Mouse (Mus musculus) embryonic fibroblast, embryonic 13.5 days (primary cell): ENCODE data around the gene Tspear.

Experiments used
- CTCF ChIP-seq: IDR thresholded peaks from 2 replicates; pipeline ENCODE4 v1.5.1; 2011; ENCODE audit warnings: mild to moderate bottlenecking, control low read depth, low read length, moderate library complexity, borderline replicate concordance; ENCODE audit not compliant: insufficient read depth
- POLR2A ChIP-seq: IDR thresholded peaks from 2 replicates; pipeline ENCODE4 v1.6.1; 2011; ENCODE audit warnings: low read depth, mild to moderate bottlenecking, control low read depth, low read length, moderate library complexity

DNA sequence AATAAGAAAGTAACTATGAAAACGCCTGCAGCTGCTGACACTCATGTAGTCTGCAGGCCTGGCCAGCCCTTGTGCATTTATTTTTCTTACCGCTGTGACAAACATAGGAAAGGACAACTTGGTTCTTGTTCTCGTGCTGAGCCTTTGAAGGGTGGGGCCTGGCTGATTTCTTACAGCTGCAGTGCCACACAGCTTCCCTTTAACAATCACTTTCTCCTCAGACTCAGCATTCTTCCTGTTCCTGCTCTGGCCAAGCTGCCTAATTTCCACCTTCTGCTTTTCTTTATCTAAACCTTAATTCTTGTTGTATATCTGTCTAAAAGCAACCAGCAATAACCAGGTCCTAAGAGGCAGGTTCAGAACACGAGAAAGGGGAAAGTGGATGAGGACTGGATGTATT, 27.4 kb downstream of the Tspear start:
- TF ChIP-seq POLR2A, result no peak
- no peak for TF ChIP-seq CTCF
